Mouse (Mus musculus) large intestine, adult 2 months (tissue): ENCODE results near the gene Lgr5. TPM values are rescaled to one million over a fixed set of nuclear protein-coding genes. Genes with fewer than 3 reads are reported as not detected.

Source experiments
- DNase-seq: peaks from one replicate; pipeline ENCODE4 v3.0.0-alpha.2; 2012; ENCODE audit warnings: low read depth, low spot score
- WGBS: fragments of 180-500 bp; shearing (Covaris S2); methylation state at CpG from one replicate; pipeline ENCODE4 v1.1.7; 2018; 5-methylcytosine and 5-hydroxymethylcytosine counted together
- polyA plus RNA-seq: library from polyadenylated mRNA; depleted of rRNA; stranded (reverse); fragments of >200 nt; gene quantifications from 2 replicates; pipeline ENCODE4 v1.2.3, GENCODE M21; 2012; rRNA removed

The Lgr5 gene
- polyA plus RNA-seq = 4.7 and 6.1 TPM in 2 replicates

- WGBS = under 1% methylated on average over 47 of the region's 47 CpGs
- no peak for DNase-seq
Measured at GRCm38 (mm10) chr10:115587301-115587969, at the start of gene Lgr5. Gene Lgr5, minus strand, starts transcription at chr10:115587780.

GRCm38 (mm10) chr10:115626678-115627077 is 39.1 kb upstream of the Lgr5 start:
- 85% methylated on average over 6 of the region's 6 CpGs for WGBS
- no peak for DNase-seq

GRCm38 (mm10) chr10:115624957-115625356 is 37.4 kb upstream of the Lgr5 start:
- DNase-seq = no peak
- WGBS = 66% methylated on average over 2 of the region's 2 CpGs

- DNase-seq = no peak
- 71% methylated on average over 15 of the region's 15 CpGs for WGBS
Measured at GRCm38 (mm10) chr10:115623956-115624671, 36.5 kb upstream of the Lgr5 start.

GRCm38 (mm10) chr10:115623481-115623880 is 35.9 kb upstream of the Lgr5 start:
- 76% methylated on average over 7 of the region's 7 CpGs for WGBS
- no peak for DNase-seq

- DNase-seq = no peak
- 14% methylated on average over 15 of the region's 15 CpGs for WGBS
Measured at GRCm38 (mm10) chr10:115618288-115618856, 30.8 kb upstream of the Lgr5 start.

GRCm38 (mm10) chr10:115617456-115618287 is 30.1 kb upstream of the Lgr5 start:
- peak; percentile 11 for DNase-seq
- WGBS = 11% methylated on average over 14 of the region's 15 CpGs

GRCm38 (mm10) chr10:115595748-115596147 is 8.2 kb upstream of the Lgr5 start:
- no peak for DNase-seq
- WGBS = 98% methylated on average over 1 of the region's 1 CpGs

- 82% methylated on average over 6 of the region's 6 CpGs for WGBS
Measured at GRCm38 (mm10) chr10:115593651-115594050, 6.1 kb upstream of the Lgr5 start.

GRCm38 (mm10) chr10:115593221-115593620 is 5.6 kb upstream of the Lgr5 start:
- no peak for DNase-seq

More at GRCm38 (mm10) chr10:115593651-115594050, 6.1 kb upstream of the Lgr5 start:
- no peak for DNase-seq

GRCm38 (mm10) chr10:115587979-115588378 is 399 bp upstream of the Lgr5 start:
- DNase-seq = no peak
- 5% methylated on average over 7 of the region's 7 CpGs for WGBS

More at GRCm38 (mm10) chr10:115593221-115593620, 5.6 kb upstream of the Lgr5 start:
- WGBS = 17% methylated on average over 11 of the region's 11 CpGs

GRCm38 (mm10) chr10:115586246-115587231 is 1.0 kb downstream of the Lgr5 start:
- WGBS = 3% methylated on average over 41 of the region's 41 CpGs
- no peak for DNase-seq

- no peak for DNase-seq
- WGBS = 2% methylated on average over 21 of the region's 21 CpGs
Measured at GRCm38 (mm10) chr10:115585491-115586245, 1.9 kb downstream of the Lgr5 start.

GRCm38 (mm10) chr10:115584656-115585055 is 2.9 kb downstream of the Lgr5 start:
- 14% methylated on average over 12 of the region's 14 CpGs for WGBS
- DNase-seq = no peak

GRCm38 (mm10) chr10:115583071-115583470 is 4.5 kb downstream of the Lgr5 start:
- DNase-seq = no peak
- WGBS = 48% methylated on average over 3 of the region's 3 CpGs

GRCm38 (mm10) chr10:115581971-115582370 is 5.6 kb downstream of the Lgr5 start:
- WGBS = 55% methylated on average over 9 of the region's 9 CpGs
- DNase-seq = no peak

GRCm38 (mm10) chr10:115579494-115579893 is 8.1 kb downstream of the Lgr5 start:
- no peak for DNase-seq
- WGBS = 53% methylated on average over 7 of the region's 7 CpGs

- DNase-seq = no peak
- 74% methylated on average over 7 of the region's 7 CpGs for WGBS
Measured at GRCm38 (mm10) chr10:115579076-115579475, 8.5 kb downstream of the Lgr5 start.
